Mouse (Mus musculus): ENCODE results near the gene Ccdc160.

GRCm38 (mm10) chrX:52795816-52796215 is 4.8 kb downstream of the Ccdc160 start:
- TF ChIP-seq CTCF (IDR thresholded peaks at IDR 0.05; ENCODE audit: borderline replicate concordance, control insufficient read depth, extremely low read depth, insufficient read depth, low read length, poor library complexity) (no peak), POLR2A (IDR thresholded peaks at IDR 0.05; ENCODE audit: control insufficient read depth, extremely low read depth, insufficient read depth, low read length, poor library complexity) (no peak)
